8 mouse cellular contexts compared by ENCODE assay signal in the genomic region with DNA sequence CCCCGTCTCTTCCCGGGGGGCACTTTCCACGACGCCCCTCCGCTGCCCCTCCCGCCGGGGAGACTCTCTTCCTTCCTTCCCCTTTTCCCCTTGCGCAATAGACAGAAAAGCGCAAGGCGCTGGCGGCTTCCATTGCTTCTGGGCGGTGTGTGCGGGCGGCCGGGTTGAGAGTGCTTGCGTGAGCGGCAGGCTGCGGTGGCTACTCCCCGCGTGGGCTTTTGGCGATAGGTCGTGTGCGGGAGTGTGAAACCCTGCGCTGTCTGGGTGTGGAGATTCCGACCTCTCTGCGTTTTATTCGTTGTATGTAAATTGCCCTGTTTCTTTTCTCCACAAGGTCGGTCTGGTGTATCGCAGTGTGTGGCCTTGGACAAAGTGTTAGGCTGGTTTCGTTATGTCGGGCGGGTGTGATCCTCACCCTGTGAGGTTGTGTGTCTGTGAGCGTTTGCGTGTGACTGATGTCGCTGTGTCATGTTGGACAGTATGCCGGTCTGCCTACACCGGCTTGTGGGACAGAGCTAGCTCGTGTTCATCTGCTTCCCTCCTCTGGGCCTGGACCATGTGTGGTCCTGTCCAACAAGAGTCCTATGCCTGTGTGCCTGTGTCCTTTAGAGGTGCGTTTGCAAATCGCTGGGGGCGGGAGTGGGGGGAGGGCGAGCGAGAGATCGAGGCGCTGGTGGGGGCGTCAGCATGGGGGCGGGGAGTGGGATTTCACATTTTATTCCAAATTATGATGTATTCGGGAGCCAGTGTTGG. TPM values are rescaled to one million over a fixed set of nuclear protein-coding genes. Genes with fewer than 3 reads are reported as not detected.
DNase-seq lines count a peak whose midpoint lies in the region; ATAC-seq and TF ChIP-seq lines count a peak whose summit lies in the region.

No protein-coding gene starts in this region.

- H3K27ac ChIP-seq in limb, embryonic 14.5 days (replicated peaks; ENCODE audit: low read depth, low read length), result no peak overlapping the region
- H3K27ac ChIP-seq in midbrain, embryonic 12.5 days (replicated peaks), result peak overlapping the region; percentile 81
- H3K27ac ChIP-seq in stomach, embryonic 16.5 days (ENCODE audit: low read length), result peak overlapping the region; percentile 41

- H3K9ac ChIP-seq in limb, embryonic 14.5 days (ENCODE audit: low read depth, low read length, severe bottlenecking), result peak overlapping the region; percentile 40; the same call in 1 of the 2 replicates
- H3K9ac ChIP-seq in midbrain, embryonic 12.5 days (replicated peaks), result peak overlapping the region; percentile 47
- peak overlapping the region; percentile 66 for H3K9ac ChIP-seq in stomach, embryonic 16.5 days (ENCODE audit: low read length)

- H3K4me2 ChIP-seq in limb, embryonic 14.5 days (replicated peaks; ENCODE audit: low read depth, low read length, severe bottlenecking), result peak overlapping the region; percentile 55
- H3K4me2 ChIP-seq in midbrain, embryonic 12.5 days (replicated peaks), result peak overlapping the region; percentile 51
- peak overlapping the region; percentile 64 for H3K4me2 ChIP-seq in stomach, embryonic 16.5 days (ENCODE audit: low read depth, low read length)

- no peak for TF ChIP-seq POLR2A in limb, embryonic 14.5 days (IDR thresholded peaks at IDR 0.05; ENCODE audit: borderline replicate concordance, extremely low read depth, insufficient read depth, insufficient read length)

- no peaks in the 10 kb centered on the region for H3K36me3 ChIP-seq in limb, embryonic 14.5 days (ENCODE audit: control insufficient read depth, insufficient read depth, low read length)
- no peaks in the 10 kb centered on the region for H3K36me3 ChIP-seq in midbrain, embryonic 12.5 days
- H3K36me3 ChIP-seq in stomach, embryonic 16.5 days (ENCODE audit: control insufficient read depth, insufficient read depth, low read length), result no peaks in the 10 kb centered on the region

- H3K4me3 ChIP-seq in limb, embryonic 14.5 days (replicated peaks; ENCODE audit: low read length), result peak overlapping the region; percentile 36
- peak overlapping the region; percentile 37 for H3K4me3 ChIP-seq in midbrain, embryonic 12.5 days
- peak overlapping the region; percentile 47 for H3K4me3 ChIP-seq in stomach, embryonic 16.5 days (replicated peaks; ENCODE audit: low read length)

- peaks cover 15% of the 10 kb centered on the region for H3K4me1 ChIP-seq in limb, embryonic 14.5 days (ENCODE audit: control insufficient read depth, insufficient read depth, low read length)
- peaks cover 19% of the 10 kb centered on the region for H3K4me1 ChIP-seq in midbrain, embryonic 12.5 days
- peaks cover 19% of the 10 kb centered on the region for H3K4me1 ChIP-seq in stomach, embryonic 16.5 days (ENCODE audit: control insufficient read depth, insufficient read depth, low read length)

- peaks cover 96% of the 10 kb centered on the region for H3K27me3 ChIP-seq in limb, embryonic 14.5 days (ENCODE audit: control insufficient read depth, insufficient read depth, low read length)
- peaks cover 95% of the 10 kb centered on the region for H3K27me3 ChIP-seq in midbrain, embryonic 12.5 days
- H3K27me3 ChIP-seq in stomach, embryonic 16.5 days (ENCODE audit: control insufficient read depth, insufficient read depth, low read length), result peaks cover 89% of the 10 kb centered on the region

- WGBS in limb, embryonic 14.5 days, result under 1% methylated on average over 46 of the region's 48 CpGs
- under 1% methylated on average over 46 of the region's 48 CpGs for WGBS in midbrain, embryonic 12.5 days
- under 1% methylated on average over 48 of the region's 48 CpGs for WGBS in stomach, embryonic 16.5 days

- H3K9me3 ChIP-seq in limb, embryonic 14.5 days (ENCODE audit: control insufficient read depth, low read length), result no peaks in the 10 kb centered on the region
- H3K9me3 ChIP-seq in midbrain, embryonic 12.5 days, result no peaks in the 10 kb centered on the region
- H3K9me3 ChIP-seq in stomach, embryonic 16.5 days (replicated peaks; ENCODE audit: control insufficient read depth, low read length), result no peaks in the 10 kb centered on the region

- DNase-seq in thymus, postnatal 4 days, result peak; percentile 27
- DNase-seq in thymus, postnatal 25 days, result no peak
- DNase-seq in gastrocnemius, postnatal 25 days, result peak; percentile 54
- DNase-seq in induced T-regulatory cell, adult 2 months (ENCODE audit: low read depth), result peak; percentile 65
- no peak for DNase-seq in limb, embryonic 14.5 days (ENCODE audit: low spot score)

- ATAC-seq in common myeloid progenitor, adult 5-6 weeks (replicated peaks; ENCODE audit: low read depth, poor library complexity, severe bottlenecking), result peak; percentile 61
- peak; percentile 61 for ATAC-seq in limb, embryonic 14.5 days (ENCODE audit: low FRiP score, low read depth)
- peak; percentile 72 for ATAC-seq in midbrain, embryonic 12.5 days (ENCODE audit: low FRiP score, low read depth)
- ATAC-seq in stomach, embryonic 16.5 days (ENCODE audit: insufficient read depth, low FRiP score), result peak; percentile 49

RNA-seq across cellular contexts. Expression of a gene that starts 0.9 kb away (rescaled TPM):
- total RNA-seq in common myeloid progenitor, adult 5-6 weeks (2017), result 38.4 and 47.6 TPM in 2 replicates
- 1 to 10 TPM in 1 of 2 experiments, under 1 TPM in 1; 0.46 to 1.3 TPM for total RNA-seq in gastrocnemius, postnatal 25 days (2021)
- 3.4 and 4.4 TPM in 2 replicates for polyA plus RNA-seq in limb, embryonic 14.5 days (2012; rRNA removed)
- 1.6 and 1.7 TPM in 2 replicates for polyA plus RNA-seq in limb, embryonic 14.5 days (2014; fragmentation: Nextera tagmentation; extraction: Ambion mirVana)
- 9.6 and 9.8 TPM in 2 replicates for polyA plus RNA-seq in midbrain, embryonic 12.5 days (2016; fragmentation: Nextera tagmentation; extraction: Ambion mirVana)
- 0.59 and 1.1 TPM in 2 replicates for polyA plus RNA-seq in stomach, embryonic 16.5 days (2015; fragmentation: Nextera tagmentation; extraction: Ambion mirVana)

RNA-seq across cellular contexts. Expression of a gene that starts 31.4 kb away (rescaled TPM):
- 9.3 and 13.0 TPM in 2 replicates for total RNA-seq in common myeloid progenitor, adult 5-6 weeks (2017)
- not detected for total RNA-seq in gastrocnemius, postnatal 25 days (2021)
- polyA plus RNA-seq in limb, embryonic 14.5 days (2012; rRNA removed), result 11.3 and 12.0 TPM in 2 replicates
- polyA plus RNA-seq in limb, embryonic 14.5 days (2014; fragmentation: Nextera tagmentation; extraction: Ambion mirVana), result 14.7 and 21.9 TPM in 2 replicates
- polyA plus RNA-seq in midbrain, embryonic 12.5 days (2016; fragmentation: Nextera tagmentation; extraction: Ambion mirVana), result 11.8 and 12.9 TPM in 2 replicates
- 130 and 180 TPM in 2 replicates for polyA plus RNA-seq in stomach, embryonic 16.5 days (2015; fragmentation: Nextera tagmentation; extraction: Ambion mirVana)

RNA-seq across cellular contexts. Expression of a gene that starts 57.1 kb away (rescaled TPM):
- 17.3 and 29.3 TPM in 2 replicates for total RNA-seq in common myeloid progenitor, adult 5-6 weeks (2017)
- under 1 TPM in 1 of 2 experiments, not detected in 1; 0.24 TPM for total RNA-seq in gastrocnemius, postnatal 25 days (2021)
- 16.2 and 18.0 TPM in 2 replicates for polyA plus RNA-seq in limb, embryonic 14.5 days (2012; rRNA removed)
- 11.5 and 12.8 TPM in 2 replicates for polyA plus RNA-seq in limb, embryonic 14.5 days (2014; fragmentation: Nextera tagmentation; extraction: Ambion mirVana)
- polyA plus RNA-seq in midbrain, embryonic 12.5 days (2016; fragmentation: Nextera tagmentation; extraction: Ambion mirVana), result 15.7 and 16.4 TPM in 2 replicates
- 9.4 and 10.2 TPM in 2 replicates for polyA plus RNA-seq in stomach, embryonic 16.5 days (2015; fragmentation: Nextera tagmentation; extraction: Ambion mirVana)

Comparison
In these comparisons a context has a peak if more than half of its experiments do, and no peak if none do; other contexts are left out.
1. DNase-seq: peak in thymus, postnatal 4 days (single experiment), gastrocnemius, postnatal 25 days (single experiment) and induced T-regulatory cell, adult 2 months (single experiment); none in thymus, postnatal 25 days (single experiment) and limb, embryonic 14.5 days (single experiment).
2. Peak in every context shown above with its lines, with median percentiles within 50 percentile points of each other: ATAC-seq, H3K4me2 ChIP-seq, H3K4me3 ChIP-seq and H3K9ac ChIP-seq.